Mouse (Mus musculus) ES-Bruce4 (cell line): ENCODE measurements around the gene Oaz2.

ENCODE experiments used
- CTCF ChIP-seq: IDR thresholded peaks from one replicate; pipeline ENCODE4 v1.8.1; 2011; ENCODE audit warnings: low read depth, low read length
- POLR2A ChIP-seq: IDR thresholded peaks from one replicate; pipeline ENCODE4 v1.8.1; 2011; ENCODE audit warnings: low read length; ENCODE audit not compliant: insufficient read depth

DNA sequence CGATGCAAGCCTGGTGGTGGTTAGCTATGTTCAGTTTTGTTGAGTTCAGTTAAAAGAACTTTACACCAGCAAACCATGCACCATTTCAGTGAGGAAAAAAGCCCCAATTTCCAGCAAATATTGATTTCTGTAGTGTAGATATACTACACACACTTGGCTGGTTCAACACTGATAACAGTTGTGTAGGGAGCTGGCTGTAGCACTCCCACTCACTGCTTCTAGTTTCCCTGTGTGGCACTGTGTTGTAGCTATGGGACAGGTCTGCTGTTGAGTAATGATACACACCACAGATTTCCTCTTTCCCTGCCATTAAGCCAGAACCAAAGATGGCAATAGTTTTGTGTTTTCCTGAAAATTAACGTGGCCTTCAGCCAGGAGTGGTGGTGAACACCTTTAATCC lies 16.9 kb downstream of the Oaz2 start:
- TF ChIP-seq CTCF: no peak
- no peak for TF ChIP-seq POLR2A
